Mouse (Mus musculus): ENCODE results near the gene Slc16a8.

GRCm38 (mm10) chr15:79250236-79250635 lies 4.3 kb downstream of the Slc16a8 start:
- TF ChIP-seq CTCF (IDR thresholded peaks at IDR 0.05) (no peak), EP300 (IDR thresholded peaks at IDR 0.05; ENCODE audit: insufficient read depth, low read depth, low read length) (no peak), POLR2A (IDR thresholded peaks at IDR 0.05; ENCODE audit: insufficient read depth, low read depth, low read length) (no peak)

Data from heart, adult 2 months (tissue).